Mouse (Mus musculus) CH12.LX (cell line): Measurements from ENCODE around the gene B3galt2. TPM values are rescaled to one million over a fixed set of nuclear protein-coding genes. Genes with fewer than 3 reads are reported as not detected.
"Not testable (repeated sequence)": the region's sequence is repeated elsewhere in the genome, so short reads cannot be mapped to it uniquely, and the experiment has no call there.

Source experiments
- DNase-seq: peaks from one replicate; pipeline ENCODE4 v3.0.0-alpha.2; 2013; ENCODE audit errors: extremely low read depth
- H3K27ac ChIP-seq: 2 replicates; pipeline ENCODE4 v1.5.1; 2012; ENCODE audit warnings: low read depth, mild to moderate bottlenecking, control low read depth, moderate library complexity; ENCODE audit not compliant: insufficient read depth
- H3K27me3 ChIP-seq: replicated peaks from 2 replicates; pipeline ENCODE3; 2012; ENCODE audit warnings: inconsistent platforms
- H3K36me3 ChIP-seq, 2 experiments: replicated peaks in 1 of 2; 2 replicates each; pipeline versions ENCODE3 to v1.6.1; 2012; ENCODE audit warnings: inconsistent platforms in 1 of 2, low read length in 1 of 2, mild to moderate bottlenecking in 1 of 2, mixed read lengths in 1 of 2, moderate library complexity in 1 of 2; ENCODE audit not compliant: control insufficient read depth in 1 of 2, insufficient read depth in 1 of 2
- H3K4me1 ChIP-seq, 2 experiments: 2 replicates each; pipeline ENCODE4 v1.6.1; 2012; ENCODE audit warnings: inconsistent platforms in 1 of 2, moderate library complexity in 1 of 2; ENCODE audit not compliant: insufficient read depth in 2 of 2, control insufficient read depth in 1 of 2
- H3K4me2 ChIP-seq: 2 replicates; pipeline ENCODE4 v1.6.1; 2012; ENCODE audit warnings: low read depth, mild to moderate bottlenecking, control low read depth; ENCODE audit not compliant: poor library complexity, insufficient read depth, severe bottlenecking
- H3K4me3 ChIP-seq, 3 experiments: fragments of 150-350 bp in 1 of 3; sonication (generic) in 1 of 3; replicated peaks in 1 of 3; 2 replicates each; pipeline versions ENCODE3 to v1.5.1; 2011 to 2012; ENCODE audit warnings: low read depth in 2 of 3, low read length in 2 of 3, mild to moderate bottlenecking in 2 of 3, moderate library complexity in 2 of 3, control low read depth in 1 of 3, improper control_type of control experiment in 1 of 3, inconsistent platforms in 1 of 3, mixed read lengths in 1 of 3; ENCODE audit not compliant: poor library complexity in 1 of 3
- H3K79me2 ChIP-seq: replicated peaks from 2 replicates; pipeline ENCODE4 v1.6.1; 2012; ENCODE audit warnings: mild to moderate bottlenecking, moderate library complexity; ENCODE audit not compliant: control insufficient read depth, poor library complexity, insufficient read depth, severe bottlenecking; ENCODE audit errors: extremely low read depth
- H3K9ac ChIP-seq: 2 replicates; pipeline ENCODE4 v1.6.1; 2012; ENCODE audit warnings: low read depth, mild to moderate bottlenecking, control low read depth, moderate library complexity; ENCODE audit not compliant: insufficient read depth
- H3K9me3 ChIP-seq: replicated peaks from 2 replicates; pipeline ENCODE3; 2012; ENCODE audit warnings: low read length, inconsistent platforms, mixed read lengths
- CHD1 ChIP-seq: IDR thresholded peaks from 2 replicates; pipeline ENCODE4 v1.6.1; 2012; ENCODE audit warnings: low read depth, low read length, improper control_type of control experiment, inconsistent platforms
- CTCF ChIP-seq, 2 experiments: IDR thresholded peaks in 1 of 2; conservative IDR thresholded peaks in 1 of 2; 2 replicates each; pipeline ENCODE4 v1.5.1; 2011 to 2012; ENCODE audit warnings: low read depth in 2 of 2, low read length in 2 of 2, improper control_type of control experiment in 1 of 2, inconsistent platforms in 1 of 2, mild to moderate bottlenecking in 1 of 2, moderate library complexity in 1 of 2
- IRF4 ChIP-seq: IDR thresholded peaks from 2 replicates; pipeline ENCODE4 v1.6.1; 2014; ENCODE audit warnings: low read depth, mild to moderate bottlenecking, inconsistent platforms, low read length, improper control_type of control experiment
- KAT2A ChIP-seq: IDR thresholded peaks from 2 replicates; pipeline ENCODE4 v1.6.1; 2012; ENCODE audit warnings: low read length, improper control_type of control experiment, inconsistent platforms; ENCODE audit not compliant: insufficient replicate concordance
- MXI1 ChIP-seq: IDR thresholded peaks from 2 replicates; pipeline ENCODE4 v1.6.1; 2011; ENCODE audit warnings: mild to moderate bottlenecking, low read depth, low read length, improper control_type of control experiment
- MYC ChIP-seq: IDR thresholded peaks from 2 replicates; pipeline ENCODE4 v1.6.1; 2011; ENCODE audit warnings: low read depth, mild to moderate bottlenecking, improper control_type of control experiment, low read length
- NELFE ChIP-seq: IDR thresholded peaks from 2 replicates; pipeline ENCODE4 v1.6.1; 2011; ENCODE audit warnings: low read depth, low read length, improper control_type of control experiment
- PAX5 ChIP-seq: IDR thresholded peaks from 2 replicates; pipeline ENCODE4 v1.6.1; 2012; ENCODE audit warnings: low read length, inconsistent platforms, mixed read lengths
- SIN3A ChIP-seq: IDR thresholded peaks from 2 replicates; pipeline ENCODE4 v1.6.1; 2012; ENCODE audit warnings: low read length, improper control_type of control experiment, inconsistent platforms
- SMC3 ChIP-seq: IDR thresholded peaks from 2 replicates; pipeline ENCODE4 v1.6.1; 2011; ENCODE audit warnings: low read depth, low read length, improper control_type of control experiment
- UBTF ChIP-seq: IDR thresholded peaks from 2 replicates; pipeline ENCODE4 v1.6.1; 2012; ENCODE audit warnings: low read depth, mild to moderate bottlenecking, inconsistent platforms, low read length, improper control_type of control experiment, moderate library complexity
- USF2 ChIP-seq: conservative IDR thresholded peaks from 2 replicates; pipeline ENCODE4 v1.6.1; 2011; ENCODE audit warnings: low read depth, low read length, improper control_type of control experiment
- ZC3H11A ChIP-seq: IDR thresholded peaks from 2 replicates; pipeline ENCODE4 v1.6.1; 2012; ENCODE audit warnings: low read depth, mild to moderate bottlenecking, inconsistent platforms, low read length, improper control_type of control experiment
- ZKSCAN1 ChIP-seq: IDR thresholded peaks from 2 replicates; pipeline ENCODE4 v1.6.1; 2012; ENCODE audit warnings: low read depth, inconsistent platforms, low read length, improper control_type of control experiment, borderline replicate concordance
- dilution Hi-C: fragments of 300-500 bp; cut with MboI; formaldehyde crosslinking; loops from 2 replicates; pipeline ENCODE4 v1.14.3; 2020; ENCODE audit warnings: low sequenced_read_pairs; ENCODE audit not compliant: extremely low pct_unique_long_range_greater_than_20kb, extremely low pct_ligation_motif_present
- in situ Hi-C: fragments of 300-500 bp; cut with MboI; formaldehyde crosslinking; loops from 3 replicates; pipeline ENCODE4 v1.14.3; 2019; ENCODE audit warnings: low sequenced_read_pairs, low pct_ligation_motif_present, low pct_unique_long_range_greater_than_20kb, mixed read lengths
- polyA plus RNA-seq: library from polyadenylated mRNA; unstranded; fragments of >175 nt; gene quantifications from 2 replicates; pipeline ENCODE4 v1.2.1, GENCODE M21; 2012; ENCODE audit warnings: low read depth; ENCODE audit not compliant: insufficient read length
- total RNA-seq, 2 experiments: library from RNA; depleted of rRNA; stranded (reverse); fragments of 300-350 nt in 1 of 2; fragments of >200 nt in 1 of 2; gene quantifications; 2 replicates each; pipeline ENCODE4 v1.2.3; 2012 to 2014

B3galt2 gene
- total and polyA plus RNA-seq, 3 experiments, result 0.04 TPM; not detected in 2

GRCm38 (mm10) chr1:143653646-143654045 is 13.2 kb downstream of the B3galt2 start:
- DNase-seq, result no peak
- Histone ChIP-seq H3K27me3 (no peaks in the 10 kb centered on the region), H3K9me3 (no peaks in the 10 kb centered on the region), H3K27ac (no peak overlapping the region), H3K9ac (no peak overlapping the region), H3K36me3 (peaks cover 12 to 24% of the 10 kb centered on the region in 2 experiments), H3K4me3 (no peak overlapping the region), H3K4me1 (peaks cover 3 to 14% of the 10 kb centered on the region in 2 experiments), H3K4me2 (no peak overlapping the region), H3K79me2 (peaks cover 3% of the 10 kb centered on the region; the same call in 1 of the 2 replicates)
- in situ Hi-C loops, result no loop called here
- no peak for TF ChIP-seq MYC
- TF ChIP-seq SIN3A, result no peak
- no peak for TF ChIP-seq ZKSCAN1
- TF ChIP-seq MXI1, result no peak
- TF ChIP-seq NELFE, result no peak
- no peak for TF ChIP-seq KAT2A
- no peak for TF ChIP-seq CTCF (conservative IDR thresholded peaks at IDR 0.05 in 1 of 2, IDR thresholded peaks at IDR 0.05 in 1 of 2; ENCODE audit: low read depth in 2 of 2, low read length in 2 of 2)
- TF ChIP-seq UBTF, result no peak
- no peak for TF ChIP-seq CHD1
- no peak for TF ChIP-seq ZC3H11A
- dilution Hi-C loops, result no loop called here

- TF ChIP-seq IRF4, result no peak
- no peak for TF ChIP-seq USF2
- TF ChIP-seq SIN3A, result no peak
- TF ChIP-seq CTCF (conservative IDR thresholded peaks at IDR 0.05 in 1 of 2, IDR thresholded peaks at IDR 0.05 in 1 of 2; ENCODE audit: low read depth in 2 of 2, low read length in 2 of 2), result no peak
- no peak for TF ChIP-seq MYC
- TF ChIP-seq SMC3, result no peak
- no peak for TF ChIP-seq PAX5
- no peak for TF ChIP-seq NELFE
- no peak for TF ChIP-seq UBTF
- TF ChIP-seq, all 38 proteins: peak for 0
- Histone ChIP-seq H3K36me3 (peaks cover 9 to 46% of the 10 kb centered on the region in 2 experiments), H3K4me2 (no peak overlapping the region), H3K79me2 (peaks cover 2% of the 10 kb centered on the region; the same call in 1 of the 2 replicates), H3K27me3 (no peaks in the 10 kb centered on the region), H3K9ac (no peak overlapping the region), H3K4me1 (peaks cover 0 to 5% of the 10 kb centered on the region in 2 experiments; a peak in 1 of 4 replicates), H3K4me3 (no peak overlapping the region), H3K9me3 (no peaks in the 10 kb centered on the region), H3K27ac (no peak overlapping the region)
- dilution Hi-C loops, result no loop called here
- in situ Hi-C loops, result no loop called here
- DNase-seq, result no peak
These were observed 22.7 kb downstream of the B3galt2 start for GRCm38 (mm10) chr1:143663197-143663596.

- dilution Hi-C loops, H3K4me2 ChIP-seq, in situ Hi-C loops, H3K4me3 ChIP-seq, H3K79me2 ChIP-seq, H3K27me3 ChIP-seq, H3K9me3 ChIP-seq, H3K9ac ChIP-seq, H3K4me1 ChIP-seq, DNase-seq, H3K27ac ChIP-seq: not testable (repeated sequence)
- peaks cover 9 to 55% of the 10 kb centered on the region in 2 experiments for H3K36me3 ChIP-seq
These were observed 24.3 kb downstream of the B3galt2 start for GRCm38 (mm10) chr1:143664786-143665185.
